Mouse (Mus musculus) hindbrain, embryonic 11.5 days (tissue): ENCODE measurements around the gene Fstl4. TPM values are rescaled to one million over a fixed set of nuclear protein-coding genes. Genes with fewer than 3 reads are reported as not detected.
"Not testable (repeated sequence)": the region's sequence is repeated elsewhere in the genome, so short reads cannot be mapped to it uniquely, and the experiment has no call there.

Source experiments
- ATAC-seq: fragments of 200-750 bp; cut with Nextera tagmentation; 2 replicates; pipeline ENCODE4 v1.8.0; 2017; ENCODE audit warnings: mild to moderate bottlenecking, moderate TSS enrichment, moderate library complexity; ENCODE audit not compliant: low FRiP score
- DNase-seq: peaks from one replicate; pipeline ENCODE4 v3.0.0-alpha.2; 2015; ENCODE audit warnings: low spot score
- H3K27ac ChIP-seq: fragments of 300-500 bp; sonication (generic); 2 replicates; pipeline ENCODE4 v1.5.1; 2014; ENCODE audit warnings: mild to moderate bottlenecking, low read depth, low read length
- H3K27me3 ChIP-seq: fragments of 300-500 bp; sonication (generic); 2 replicates; pipeline ENCODE4 v1.6.1; 2014; ENCODE audit warnings: mild to moderate bottlenecking, low read length, moderate library complexity, mixed read lengths; ENCODE audit not compliant: control insufficient read depth, insufficient read depth
- H3K36me3 ChIP-seq: fragments of 300-500 bp; sonication (generic); 2 replicates; pipeline ENCODE4 v1.6.1; 2014; ENCODE audit warnings: mild to moderate bottlenecking, low read length, moderate library complexity, mixed read lengths; ENCODE audit not compliant: control insufficient read depth, insufficient read depth
- H3K4me1 ChIP-seq: fragments of 300-500 bp; sonication (generic); replicated peaks from 2 replicates; pipeline ENCODE4 v1.6.1; 2014; ENCODE audit warnings: low read length, mixed read lengths; ENCODE audit not compliant: control insufficient read depth, insufficient read depth
- H3K4me2 ChIP-seq: fragments of 300-500 bp; sonication (generic); replicated peaks from 2 replicates; pipeline ENCODE4 v1.6.1; 2014; ENCODE audit warnings: mild to moderate bottlenecking, low read depth, low read length
- H3K4me3 ChIP-seq: fragments of 300-500 bp; sonication (generic); 2 replicates; pipeline ENCODE4 v1.5.1; 2014; ENCODE audit warnings: low read depth, low read length
- H3K9ac ChIP-seq: fragments of 300-500 bp; sonication (generic); 2 replicates; pipeline ENCODE4 v1.6.1; 2014; ENCODE audit warnings: low read depth, low read length
- H3K9me3 ChIP-seq: fragments of 300-500 bp; sonication (generic); 2 replicates; pipeline ENCODE4 v1.6.1; 2016; ENCODE audit warnings: low read length; ENCODE audit not compliant: control insufficient read depth
- WGBS: fragments of 180-500 bp; shearing (Covaris S2); extraction: QIAGEN DNeasy Blood & Tissue Kit; methylation state at CpG from one replicate; pipeline ENCODE4 v1.1.7; 2014; 5-methylcytosine and 5-hydroxymethylcytosine counted together
- polyA plus RNA-seq: library from polyadenylated mRNA; unstranded; fragments of >200 nt; fragmentation: Nextera tagmentation; extraction: Ambion mirVana; gene quantifications from 2 replicates; pipeline ENCODE4 v1.2.1, GENCODE M21; 2014

The Fstl4 gene
- polyA plus RNA-seq, 1 experiment from 2014 or later, result 2.1 TPM

DNA sequence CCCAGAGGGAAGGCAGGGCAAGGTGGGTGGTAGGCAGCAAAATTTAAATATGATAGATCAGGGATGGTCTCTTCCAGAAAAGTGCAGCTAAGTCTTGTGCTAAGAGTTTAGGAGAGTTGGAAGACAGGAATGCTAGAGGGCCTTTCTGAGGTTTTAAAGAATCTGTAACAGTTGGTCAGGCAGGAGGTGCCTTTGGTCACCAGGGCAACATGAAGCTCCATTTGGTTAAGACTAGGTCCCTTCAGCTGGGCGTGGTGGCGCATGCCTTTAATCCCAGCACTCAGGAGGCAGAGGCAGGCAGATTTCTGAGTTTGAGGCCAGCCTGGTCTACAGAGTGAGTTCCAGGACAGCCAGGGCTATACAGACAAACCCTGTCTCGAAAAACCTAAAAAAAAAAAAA is 323.5 kb downstream of the Fstl4 start:
- not testable (repeated sequence) for H3K4me2 ChIP-seq, H3K9ac ChIP-seq, H3K36me3 ChIP-seq, ATAC-seq, H3K9me3 ChIP-seq, H3K27me3 ChIP-seq, DNase-seq, H3K27ac ChIP-seq, H3K4me3 ChIP-seq, H3K4me1 ChIP-seq
- 74% methylated on average over 3 of the region's 3 CpGs for WGBS

GRCm38 (mm10) chr11:53091596-53091995 is 327.2 kb downstream of the Fstl4 start:
- Histone ChIP-seq H3K9ac (no peak overlapping the region), H3K4me1 (no peaks in the 10 kb centered on the region), H3K9me3 (no peaks in the 10 kb centered on the region), H3K4me3 (no peak overlapping the region), H3K4me2 (no peak overlapping the region), H3K27me3 (no peaks in the 10 kb centered on the region), H3K36me3 (no peaks in the 10 kb centered on the region), H3K27ac (no peak overlapping the region)
- DNase-seq (no peak), ATAC-seq (no peak)
- 61% methylated on average over 5 of the region's 5 CpGs for WGBS

DNA sequence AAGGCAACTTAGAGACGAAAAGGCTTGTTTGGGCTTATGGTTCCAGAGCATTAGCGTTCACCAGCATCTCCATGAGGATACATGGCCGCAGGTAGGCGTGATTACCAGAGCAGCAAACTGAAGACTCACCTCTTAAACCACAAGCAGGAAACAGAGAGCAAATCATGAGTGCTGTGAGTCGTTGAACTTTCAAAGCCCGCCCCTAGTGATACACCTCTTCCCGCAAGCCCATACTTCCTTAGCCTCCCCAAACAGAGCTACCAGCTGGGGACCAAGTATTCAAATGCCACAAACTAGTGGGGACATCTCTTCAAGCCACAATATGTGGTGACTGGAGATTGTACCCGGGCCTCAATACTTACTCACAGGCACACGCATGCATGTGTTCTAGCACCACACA is 332.4 kb downstream of the Fstl4 start:
- Histone ChIP-seq H3K4me3 (no peak overlapping the region), H3K9ac (no peak overlapping the region), H3K4me2 (no peak overlapping the region), H3K4me1 (no peaks in the 10 kb centered on the region), H3K36me3 (no peaks in the 10 kb centered on the region), H3K9me3 (no peaks in the 10 kb centered on the region), H3K27ac (no peak overlapping the region), H3K27me3 (no peaks in the 10 kb centered on the region)
- DNase-seq (no peak), ATAC-seq (no peak)
- 91% methylated on average over 9 of the region's 9 CpGs for WGBS

GRCm38 (mm10) chr11:53097331-53097730 is 332.9 kb downstream of the Fstl4 start:
- no peaks in the 10 kb centered on the region for H3K36me3 ChIP-seq
- no peak overlapping the region for H3K4me3 ChIP-seq
- no peak for ATAC-seq
- H3K4me1 ChIP-seq, result no peaks in the 10 kb centered on the region
- H3K9ac ChIP-seq, result no peak overlapping the region
- no peaks in the 10 kb centered on the region for H3K9me3 ChIP-seq
- WGBS, result 80% methylated on average over 8 of the region's 8 CpGs
- DNase-seq, result no peak
- H3K4me2 ChIP-seq, result no peak overlapping the region
- no peak overlapping the region for H3K27ac ChIP-seq
- no peaks in the 10 kb centered on the region for H3K27me3 ChIP-seq

- H3K36me3 ChIP-seq, result no peaks in the 10 kb centered on the region
Observed at GRCm38 (mm10) chr11:53097870-53098269, 333.4 kb downstream of the Fstl4 start.

DNA sequence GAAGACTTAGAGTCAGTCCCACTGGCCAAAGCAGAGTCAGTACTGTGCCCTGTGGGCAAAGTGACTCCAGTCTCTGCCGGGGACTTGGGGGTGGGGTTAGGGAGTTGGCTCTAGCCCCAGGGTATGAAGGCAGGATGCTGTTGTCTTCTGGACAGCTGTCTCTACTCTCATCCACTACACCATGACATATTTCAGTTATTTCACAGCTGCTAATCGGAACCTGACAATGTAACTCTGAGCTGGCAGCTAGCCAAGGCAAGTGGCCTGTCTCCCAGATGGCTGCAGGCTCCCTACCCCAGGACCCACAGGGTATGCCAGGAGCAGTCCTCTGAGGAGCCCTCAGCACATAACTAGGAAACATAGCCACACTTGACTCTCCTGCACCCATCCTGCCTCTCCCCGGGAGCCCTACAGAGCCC is 334.4 kb downstream of the Fstl4 start:
- DNase-seq (no peak), ATAC-seq (no peak)
- Histone ChIP-seq H3K27me3 (no peaks in the 10 kb centered on the region), H3K4me1 (no peaks in the 10 kb centered on the region), H3K9ac (no peak overlapping the region), H3K36me3 (no peaks in the 10 kb centered on the region), H3K27ac (no peak overlapping the region), H3K4me2 (no peak overlapping the region), H3K9me3 (no peaks in the 10 kb centered on the region), H3K4me3 (no peak overlapping the region)
- WGBS, result 75% methylated on average over 3 of the region's 3 CpGs

More at GRCm38 (mm10) chr11:53097870-53098269, 333.4 kb downstream of the Fstl4 start:
- no peak overlapping the region for H3K9ac ChIP-seq
- 87% methylated on average over 6 of the region's 6 CpGs for WGBS
- no peak overlapping the region for H3K4me2 ChIP-seq
- no peak overlapping the region for H3K4me3 ChIP-seq
- ATAC-seq, result no peak
- H3K9me3 ChIP-seq, result no peaks in the 10 kb centered on the region
- no peaks in the 10 kb centered on the region for H3K4me1 ChIP-seq
- H3K27ac ChIP-seq, result no peak overlapping the region
- no peaks in the 10 kb centered on the region for H3K27me3 ChIP-seq
- no peak for DNase-seq

DNA sequence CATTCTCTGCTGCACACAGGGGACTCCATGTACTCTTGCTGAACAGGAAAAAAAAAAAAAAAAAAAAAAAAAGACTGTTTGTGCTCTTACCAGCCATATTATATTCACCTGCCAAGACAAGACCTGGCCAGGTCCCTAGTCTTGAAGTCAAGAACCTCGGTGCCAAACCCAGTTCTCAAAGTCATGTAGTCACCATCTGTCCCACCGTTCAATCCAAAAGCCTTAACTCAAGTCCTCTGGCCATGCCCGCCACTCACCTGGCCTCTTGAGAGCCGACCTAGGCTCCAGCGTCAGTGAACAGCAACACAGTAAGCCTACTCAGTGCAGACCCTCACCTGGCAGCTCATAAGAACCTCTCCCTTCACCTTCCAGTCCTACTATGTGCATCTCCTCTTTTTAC is 334.9 kb downstream of the Fstl4 start:
- Histone ChIP-seq H3K4me2 (no peak overlapping the region), H3K27ac (no peak overlapping the region), H3K9me3 (no peaks in the 10 kb centered on the region), H3K27me3 (no peaks in the 10 kb centered on the region), H3K4me1 (no peaks in the 10 kb centered on the region), H3K9ac (no peak overlapping the region), H3K36me3 (no peaks in the 10 kb centered on the region), H3K4me3 (no peak overlapping the region)
- WGBS, result 89% methylated on average over 5 of the region's 5 CpGs
- no peak for DNase-seq
- no peak for ATAC-seq

DNA sequence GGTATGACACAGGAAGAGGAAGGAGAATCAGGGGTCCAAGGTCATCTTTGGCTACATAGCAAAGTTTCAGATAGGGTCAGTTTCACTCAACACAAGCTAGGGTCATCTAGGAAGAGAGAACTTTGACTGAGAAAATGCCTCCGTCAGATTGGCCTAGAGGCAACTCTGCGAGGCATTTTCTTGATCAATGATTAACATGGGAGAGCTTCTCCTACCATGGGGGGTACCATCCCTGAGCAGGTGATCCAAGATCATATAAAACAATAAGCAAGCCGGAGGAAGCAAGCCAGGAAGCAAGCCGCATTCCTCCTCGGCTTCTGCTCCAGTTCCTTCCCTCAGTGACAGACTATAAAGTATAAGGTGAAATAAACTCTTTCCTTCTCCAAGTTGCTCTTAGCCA is 337.3 kb downstream of the Fstl4 start:
- H3K9ac ChIP-seq, result no peak overlapping the region
- DNase-seq (no peak), ATAC-seq (no peak)
- no peaks in the 10 kb centered on the region for H3K9me3 ChIP-seq
- H3K4me1 ChIP-seq, result no peaks in the 10 kb centered on the region
- no peaks in the 10 kb centered on the region for H3K36me3 ChIP-seq
- no peaks in the 10 kb centered on the region for H3K27me3 ChIP-seq
- 91% methylated on average over 5 of the region's 5 CpGs for WGBS
- no peak overlapping the region for H3K4me3 ChIP-seq
- no peak overlapping the region for H3K27ac ChIP-seq
- H3K4me2 ChIP-seq, result no peak overlapping the region

- 48% methylated on average over 10 of the region's 10 CpGs for WGBS
- H3K9ac ChIP-seq, result no peak overlapping the region
- ATAC-seq (no peak), DNase-seq (no peak)
- H3K4me1 ChIP-seq, result no peaks in the 10 kb centered on the region
- H3K36me3 ChIP-seq, result no peaks in the 10 kb centered on the region
- H3K9me3 ChIP-seq, result no peaks in the 10 kb centered on the region
- H3K4me3 ChIP-seq, result no peak overlapping the region
- no peak overlapping the region for H3K27ac ChIP-seq
- no peak overlapping the region for H3K4me2 ChIP-seq
- no peaks in the 10 kb centered on the region for H3K27me3 ChIP-seq
Observed at GRCm38 (mm10) chr11:53103601-53104325, 339.3 kb downstream of the Fstl4 start.
